Mouse (Mus musculus): ENCODE data around the gene Mthfs. TPM values are rescaled to one million over a fixed set of nuclear protein-coding genes. Genes with fewer than 3 reads are reported as not detected.

Mthfs gene
- polyA plus RNA-seq, 1 experiment from 2014 or later: 32.8 TPM

DNA sequence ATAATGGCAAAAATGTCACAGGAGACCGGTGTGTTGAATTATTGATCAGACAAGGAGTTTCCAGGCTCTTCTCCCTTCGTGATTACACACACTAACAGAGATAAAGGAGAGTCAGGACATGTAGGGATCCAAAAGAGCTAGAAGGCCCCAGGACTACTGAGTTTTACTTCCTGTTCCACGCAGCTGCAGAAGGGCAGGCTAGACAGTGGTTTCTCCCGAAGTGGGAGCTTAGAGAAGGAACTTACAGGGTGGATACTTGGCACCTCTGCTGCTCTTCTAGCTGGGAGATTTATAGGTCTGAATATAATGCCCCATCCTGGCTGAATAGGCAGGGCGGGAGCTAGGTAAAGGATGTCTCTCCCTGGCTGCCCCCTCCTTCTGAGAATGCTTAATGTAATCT is 57.1 kb downstream of the Mthfs start:
- Histone ChIP-seq H3K27me3 (ENCODE audit: control insufficient read depth, insufficient read depth, low read depth, low read length) (no peaks in the 10 kb centered on the region), H3K4me1 (replicated peaks; ENCODE audit: control insufficient read depth, insufficient read depth, low read length) (no peaks in the 10 kb centered on the region), H3K4me3 (ENCODE audit: low read length) (no peak overlapping the region), H3K27ac (ENCODE audit: low read length) (no peak overlapping the region), H3K9ac (ENCODE audit: low read length) (no peak overlapping the region), H3K36me3 (ENCODE audit: control insufficient read depth, insufficient read depth, low read length) (no peaks in the 10 kb centered on the region), H3K4me2 (ENCODE audit: low read depth, low read length) (no peak overlapping the region), H3K9me3 (ENCODE audit: control insufficient read depth, low read length) (no peaks in the 10 kb centered on the region)
- ATAC-seq (ENCODE audit: low read depth): no peak
- 59% methylated on average over 5 of the region's 5 CpGs for WGBS

DNA sequence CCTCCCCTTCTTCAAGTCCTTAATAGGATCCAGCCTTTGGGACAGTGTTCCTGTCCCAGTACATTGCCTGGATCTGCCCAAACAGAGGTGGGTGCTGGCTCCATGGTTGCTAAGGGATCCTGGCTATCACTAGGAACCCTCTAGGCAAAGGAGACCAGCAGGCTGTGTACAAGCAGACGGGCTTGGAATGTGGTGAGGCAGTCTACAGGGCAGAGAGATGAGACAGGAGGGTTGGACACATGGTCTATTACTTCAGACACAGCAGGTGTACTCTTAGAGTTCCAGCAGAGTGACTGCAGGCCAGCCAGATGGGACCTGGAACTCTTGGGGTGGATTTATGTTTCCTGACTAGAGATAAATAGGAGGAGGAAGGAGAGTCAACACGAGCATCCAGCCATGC is 59.9 kb downstream of the Mthfs start:
- Histone ChIP-seq H3K4me3 (ENCODE audit: low read length) (no peak overlapping the region), H3K27ac (ENCODE audit: low read length) (no peak overlapping the region), H3K9me3 (ENCODE audit: control insufficient read depth, low read length) (no peaks in the 10 kb centered on the region), H3K27me3 (ENCODE audit: control insufficient read depth, insufficient read depth, low read depth, low read length) (no peaks in the 10 kb centered on the region), H3K36me3 (ENCODE audit: control insufficient read depth, insufficient read depth, low read length) (no peaks in the 10 kb centered on the region), H3K4me1 (replicated peaks; ENCODE audit: control insufficient read depth, insufficient read depth, low read length) (no peaks in the 10 kb centered on the region), H3K4me2 (ENCODE audit: low read depth, low read length) (no peak overlapping the region), H3K9ac (ENCODE audit: low read length) (no peak overlapping the region)
- WGBS: 76% methylated on average over 2 of the region's 2 CpGs
- no peak for ATAC-seq (ENCODE audit: low read depth)

- ATAC-seq (ENCODE audit: low read depth): no peak
- WGBS: 65% methylated on average over 7 of the region's 7 CpGs
- Histone ChIP-seq H3K27ac (ENCODE audit: low read length) (no peak overlapping the region), H3K9ac (ENCODE audit: low read length) (no peak overlapping the region), H3K4me2 (ENCODE audit: low read depth, low read length) (no peak overlapping the region), H3K36me3 (ENCODE audit: control insufficient read depth, insufficient read depth, low read length) (no peaks in the 10 kb centered on the region), H3K4me1 (replicated peaks; ENCODE audit: control insufficient read depth, insufficient read depth, low read length) (no peaks in the 10 kb centered on the region), H3K9me3 (ENCODE audit: control insufficient read depth, low read length) (no peaks in the 10 kb centered on the region), H3K27me3 (ENCODE audit: control insufficient read depth, insufficient read depth, low read depth, low read length) (no peaks in the 10 kb centered on the region), H3K4me3 (ENCODE audit: low read length) (no peak overlapping the region)
Measured at GRCm38 (mm10) chr9:89273766-89274165, 63.3 kb downstream of the Mthfs start.

GRCm38 (mm10) chr9:89278207-89278606 is 67.7 kb downstream of the Mthfs start:
- H3K4me3 ChIP-seq (ENCODE audit: low read length): no peak overlapping the region
- WGBS: 79% methylated on average over 8 of the region's 8 CpGs
- no peaks in the 10 kb centered on the region for H3K27me3 ChIP-seq (ENCODE audit: control insufficient read depth, insufficient read depth, low read depth, low read length)
- no peak for ATAC-seq (ENCODE audit: low read depth)
- H3K27ac ChIP-seq (ENCODE audit: low read length): no peak overlapping the region
- no peaks in the 10 kb centered on the region for H3K9me3 ChIP-seq (ENCODE audit: control insufficient read depth, low read length)
- H3K4me1 ChIP-seq (replicated peaks; ENCODE audit: control insufficient read depth, insufficient read depth, low read length): no peaks in the 10 kb centered on the region
- H3K4me2 ChIP-seq (ENCODE audit: low read depth, low read length): no peak overlapping the region
- no peak overlapping the region for H3K9ac ChIP-seq (ENCODE audit: low read length)
- no peaks in the 10 kb centered on the region for H3K36me3 ChIP-seq (ENCODE audit: control insufficient read depth, insufficient read depth, low read length)

DNA sequence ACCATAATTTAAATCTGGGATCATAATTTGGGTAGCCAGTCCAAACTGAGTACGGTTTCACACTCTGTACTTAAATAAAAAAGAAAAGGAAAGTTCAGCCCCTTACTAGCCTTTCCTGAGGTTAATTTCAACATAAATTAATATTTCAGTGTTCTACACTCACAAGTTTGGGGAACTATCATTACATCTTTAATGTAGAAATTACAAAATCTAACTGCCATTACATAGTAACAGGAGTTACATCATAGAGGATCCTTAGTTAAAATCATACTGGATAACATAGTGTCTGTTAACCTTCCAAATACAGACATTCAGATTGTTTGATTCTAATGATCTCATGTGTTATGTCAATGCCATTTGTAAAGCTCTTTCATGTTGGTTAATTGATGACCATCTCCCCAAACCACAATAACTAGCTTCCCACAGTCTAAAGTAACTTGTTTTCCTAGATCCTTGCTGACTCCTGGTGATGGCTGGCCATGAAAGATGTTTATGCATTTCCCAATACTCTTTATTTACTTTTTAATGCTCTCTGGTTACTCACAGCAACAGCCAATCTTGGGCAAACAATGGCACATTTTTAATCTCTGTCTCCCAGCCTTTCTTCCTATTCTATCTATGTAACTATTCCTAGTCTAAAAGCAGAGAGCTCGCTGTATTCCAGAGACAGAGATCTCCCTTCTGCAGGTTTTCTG is 72.0 kb downstream of the Mthfs start:
- no peak overlapping the region for H3K27ac ChIP-seq (ENCODE audit: low read length)
- H3K9ac ChIP-seq (ENCODE audit: low read length): no peak overlapping the region
- H3K36me3 ChIP-seq (ENCODE audit: control insufficient read depth, insufficient read depth, low read length): no peaks in the 10 kb centered on the region
- no peak overlapping the region for H3K4me3 ChIP-seq (ENCODE audit: low read length)
- ATAC-seq (ENCODE audit: low read depth): no peak
- no peaks in the 10 kb centered on the region for H3K27me3 ChIP-seq (ENCODE audit: control insufficient read depth, insufficient read depth, low read depth, low read length)
- WGBS: 77% methylated on average over 2 of the region's 2 CpGs
- no peaks in the 10 kb centered on the region for H3K9me3 ChIP-seq (ENCODE audit: control insufficient read depth, low read length)
- no peaks in the 10 kb centered on the region for H3K4me1 ChIP-seq (replicated peaks; ENCODE audit: control insufficient read depth, insufficient read depth, low read length)
- no peak overlapping the region for H3K4me2 ChIP-seq (ENCODE audit: low read depth, low read length)

DNA sequence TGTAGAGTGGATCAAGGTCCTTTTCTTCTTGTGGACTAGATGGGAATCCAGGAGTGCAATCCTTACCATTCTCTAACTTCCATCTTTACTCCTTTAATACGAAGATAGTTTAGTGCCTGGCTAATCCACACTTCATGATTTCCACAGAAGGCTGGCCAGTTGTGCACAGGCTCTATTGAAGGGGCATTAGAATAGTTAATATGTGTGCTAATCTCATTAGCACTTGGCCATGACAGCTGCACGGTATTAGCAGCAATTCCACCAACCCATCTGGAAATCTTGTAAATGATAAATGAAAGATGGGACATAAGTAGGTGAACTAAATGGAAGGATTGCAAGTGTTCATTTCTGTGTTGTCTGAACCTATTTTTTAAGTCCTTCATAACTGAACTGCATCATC is 77.6 kb downstream of the Mthfs start:
- Histone ChIP-seq H3K4me1 (replicated peaks; ENCODE audit: control insufficient read depth, insufficient read depth, low read length) (no peaks in the 10 kb centered on the region), H3K36me3 (ENCODE audit: control insufficient read depth, insufficient read depth, low read length) (no peaks in the 10 kb centered on the region), H3K9me3 (ENCODE audit: control insufficient read depth, low read length) (no peaks in the 10 kb centered on the region), H3K27ac (ENCODE audit: low read length) (no peak overlapping the region), H3K4me3 (ENCODE audit: low read length) (no peak overlapping the region), H3K9ac (ENCODE audit: low read length) (no peak overlapping the region), H3K27me3 (ENCODE audit: control insufficient read depth, insufficient read depth, low read depth, low read length) (no peaks in the 10 kb centered on the region), H3K4me2 (ENCODE audit: low read depth, low read length) (no peak overlapping the region)
- 74% methylated on average over 2 of the region's 2 CpGs for WGBS
- ATAC-seq (ENCODE audit: low read depth): no peak

GRCm38 (mm10) chr9:89293364-89293763 is 82.9 kb downstream of the Mthfs start:
- no peak overlapping the region for H3K4me2 ChIP-seq (ENCODE audit: low read depth, low read length)
- no peaks in the 10 kb centered on the region for H3K36me3 ChIP-seq (ENCODE audit: control insufficient read depth, insufficient read depth, low read length)
- H3K9me3 ChIP-seq (ENCODE audit: control insufficient read depth, low read length): no peaks in the 10 kb centered on the region
- no peak overlapping the region for H3K4me3 ChIP-seq (ENCODE audit: low read length)
- H3K27ac ChIP-seq (ENCODE audit: low read length): no peak overlapping the region
- no peak overlapping the region for H3K9ac ChIP-seq (ENCODE audit: low read length)
- 75% methylated on average over 3 of the region's 3 CpGs for WGBS
- no peaks in the 10 kb centered on the region for H3K27me3 ChIP-seq (ENCODE audit: control insufficient read depth, insufficient read depth, low read depth, low read length)
- no peak for ATAC-seq (ENCODE audit: low read depth)
- H3K4me1 ChIP-seq (replicated peaks; ENCODE audit: control insufficient read depth, insufficient read depth, low read length): no peaks in the 10 kb centered on the region

GRCm38 (mm10) chr9:89294121-89294520 is 83.6 kb downstream of the Mthfs start:
- Histone ChIP-seq H3K4me1 (replicated peaks; ENCODE audit: control insufficient read depth, insufficient read depth, low read length) (no peaks in the 10 kb centered on the region), H3K9ac (ENCODE audit: low read length) (no peak overlapping the region), H3K36me3 (ENCODE audit: control insufficient read depth, insufficient read depth, low read length) (no peaks in the 10 kb centered on the region), H3K4me3 (ENCODE audit: low read length) (no peak overlapping the region), H3K9me3 (ENCODE audit: control insufficient read depth, low read length) (no peaks in the 10 kb centered on the region), H3K27ac (ENCODE audit: low read length) (no peak overlapping the region), H3K27me3 (ENCODE audit: control insufficient read depth, insufficient read depth, low read depth, low read length) (no peaks in the 10 kb centered on the region), H3K4me2 (ENCODE audit: low read depth, low read length) (no peak overlapping the region)
- ATAC-seq (ENCODE audit: low read depth): no peak
- 59% methylated on average over 3 of the region's 3 CpGs for WGBS

GRCm38 (mm10) chr9:89305637-89306036 is 95.2 kb downstream of the Mthfs start:
- Histone ChIP-seq H3K4me1 (replicated peaks; ENCODE audit: control insufficient read depth, insufficient read depth, low read length) (no peaks in the 10 kb centered on the region), H3K4me2 (ENCODE audit: low read depth, low read length) (no peak overlapping the region), H3K9me3 (ENCODE audit: control insufficient read depth, low read length) (no peaks in the 10 kb centered on the region), H3K4me3 (ENCODE audit: low read length) (no peak overlapping the region), H3K9ac (ENCODE audit: low read length) (no peak overlapping the region), H3K27ac (ENCODE audit: low read length) (no peak overlapping the region), H3K36me3 (ENCODE audit: control insufficient read depth, insufficient read depth, low read length) (no peaks in the 10 kb centered on the region), H3K27me3 (ENCODE audit: control insufficient read depth, insufficient read depth, low read depth, low read length) (no peaks in the 10 kb centered on the region)
- ATAC-seq (ENCODE audit: low read depth): no peak
- 80% methylated on average over 2 of the region's 2 CpGs for WGBS
